Mouse (Mus musculus) limb, embryonic 14.5 days (tissue): ENCODE measurements around the gene Ttc17. TPM values are rescaled to one million over a fixed set of nuclear protein-coding genes. Genes with fewer than 3 reads are reported as not detected.

Source experiments
- ATAC-seq: fragments of 200-750 bp; cut with Nextera tagmentation; 2 replicates; pipeline ENCODE4 v1.8.0; 2017; ENCODE audit warnings: low read depth, moderate number of reproducible peaks, moderate TSS enrichment; ENCODE audit not compliant: low FRiP score
- DNase-seq: peaks from one replicate; pipeline ENCODE4 v3.0.0-alpha.2; 2015; ENCODE audit warnings: low spot score
- H3K27ac ChIP-seq: fragments of 300-500 bp; sonication (generic); replicated peaks from 2 replicates; pipeline ENCODE4 v1.5.1; 2014; ENCODE audit warnings: low read depth, mild to moderate bottlenecking, low read length, moderate library complexity, mixed read lengths
- H3K27me3 ChIP-seq: fragments of 300-500 bp; sonication (generic); 2 replicates; pipeline ENCODE4 v1.6.1; 2014; ENCODE audit warnings: low read length, mixed read lengths; ENCODE audit not compliant: control insufficient read depth, insufficient read depth
- H3K36me3 ChIP-seq: fragments of 300-500 bp; sonication (generic); 2 replicates; pipeline ENCODE4 v1.6.1; 2014; ENCODE audit warnings: mild to moderate bottlenecking, low read length, moderate library complexity, mixed read lengths; ENCODE audit not compliant: control insufficient read depth, insufficient read depth
- H3K4me1 ChIP-seq: fragments of 300-500 bp; sonication (generic); 2 replicates; pipeline ENCODE4 v1.6.1; 2014; ENCODE audit warnings: antibody characterized with exemption, low read length, mixed read lengths; ENCODE audit not compliant: control insufficient read depth, insufficient read depth
- H3K4me2 ChIP-seq: fragments of 300-500 bp; sonication (generic); replicated peaks from 2 replicates; pipeline ENCODE4 v1.6.1; 2014; ENCODE audit warnings: low read depth, mild to moderate bottlenecking, low read length, moderate library complexity; ENCODE audit not compliant: severe bottlenecking
- H3K4me3 ChIP-seq: fragments of 300-500 bp; sonication (generic); replicated peaks from 2 replicates; pipeline ENCODE4 v1.5.1; 2014; ENCODE audit warnings: low read length
- H3K9ac ChIP-seq: fragments of 300-500 bp; sonication (generic); 2 replicates; pipeline ENCODE4 v1.6.1; 2014; ENCODE audit warnings: mild to moderate bottlenecking, low read depth, low read length, moderate library complexity; ENCODE audit not compliant: severe bottlenecking
- H3K9me3 ChIP-seq: fragments of 300-500 bp; sonication (generic); 2 replicates; pipeline ENCODE4 v1.6.1; 2016; ENCODE audit warnings: low read length; ENCODE audit not compliant: control insufficient read depth
- POLR2A ChIP-seq: fragments of 200-500 bp; IDR thresholded peaks from 2 replicates; pipeline ENCODE4 v1.8.0; 2012; ENCODE audit warnings: inconsistent platforms, mild to moderate bottlenecking, moderate library complexity, borderline replicate concordance; ENCODE audit not compliant: insufficient read depth, insufficient read length; ENCODE audit errors: extremely low read depth
- WGBS: fragments of 180-500 bp; shearing (Covaris S2); extraction: QIAGEN DNeasy Blood & Tissue Kit; methylation state at CpG from one replicate; pipeline ENCODE4 v1.1.7; 2014; 5-methylcytosine and 5-hydroxymethylcytosine counted together
- polyA plus RNA-seq, 2 experiments: library from polyadenylated mRNA; depleted of rRNA in 1 of 2; stranded (reverse) in 1 of 2; unstranded in 1 of 2; fragments of >200 nt; fragmentation: Nextera tagmentation in 1 of 2; extraction: Ambion mirVana in 1 of 2; gene quantifications; 2 replicates each; pipeline versions ENCODE4 v1.2.1 to v1.2.3; 2012 to 2014

Ttc17 gene
- polyA plus RNA-seq, 2 experiments = 17.8 to 18.3 TPM

- Histone ChIP-seq H3K27ac (no peak overlapping the region), H3K4me1 (no peaks in the 10 kb centered on the region), H3K9ac (no peak overlapping the region), H3K4me3 (no peak overlapping the region), H3K4me2 (no peak overlapping the region), H3K9me3 (no peaks in the 10 kb centered on the region), H3K36me3 (no peaks in the 10 kb centered on the region; the same call in none of the 2 replicates), H3K27me3 (no peaks in the 10 kb centered on the region)
- TF ChIP-seq POLR2A = no peak
- ATAC-seq (no peak), DNase-seq (no peak)
- 93% methylated on average over 5 of the region's 5 CpGs for WGBS
Measured at GRCm38 (mm10) chr2:94346746-94347145, 59.7 kb downstream of the Ttc17 start.

GRCm38 (mm10) chr2:94344624-94345023 is 61.9 kb downstream of the Ttc17 start:
- Histone ChIP-seq H3K36me3 (no peaks in the 10 kb centered on the region; the same call in none of the 2 replicates), H3K27me3 (no peaks in the 10 kb centered on the region), H3K27ac (no peak overlapping the region), H3K4me2 (no peak overlapping the region), H3K4me1 (no peaks in the 10 kb centered on the region), H3K9me3 (no peaks in the 10 kb centered on the region), H3K4me3 (no peak overlapping the region), H3K9ac (no peak overlapping the region)
- ATAC-seq (no peak), DNase-seq (no peak)
- 96% methylated on average over 4 of the region's 4 CpGs for WGBS
- TF ChIP-seq POLR2A = no peak

DNA sequence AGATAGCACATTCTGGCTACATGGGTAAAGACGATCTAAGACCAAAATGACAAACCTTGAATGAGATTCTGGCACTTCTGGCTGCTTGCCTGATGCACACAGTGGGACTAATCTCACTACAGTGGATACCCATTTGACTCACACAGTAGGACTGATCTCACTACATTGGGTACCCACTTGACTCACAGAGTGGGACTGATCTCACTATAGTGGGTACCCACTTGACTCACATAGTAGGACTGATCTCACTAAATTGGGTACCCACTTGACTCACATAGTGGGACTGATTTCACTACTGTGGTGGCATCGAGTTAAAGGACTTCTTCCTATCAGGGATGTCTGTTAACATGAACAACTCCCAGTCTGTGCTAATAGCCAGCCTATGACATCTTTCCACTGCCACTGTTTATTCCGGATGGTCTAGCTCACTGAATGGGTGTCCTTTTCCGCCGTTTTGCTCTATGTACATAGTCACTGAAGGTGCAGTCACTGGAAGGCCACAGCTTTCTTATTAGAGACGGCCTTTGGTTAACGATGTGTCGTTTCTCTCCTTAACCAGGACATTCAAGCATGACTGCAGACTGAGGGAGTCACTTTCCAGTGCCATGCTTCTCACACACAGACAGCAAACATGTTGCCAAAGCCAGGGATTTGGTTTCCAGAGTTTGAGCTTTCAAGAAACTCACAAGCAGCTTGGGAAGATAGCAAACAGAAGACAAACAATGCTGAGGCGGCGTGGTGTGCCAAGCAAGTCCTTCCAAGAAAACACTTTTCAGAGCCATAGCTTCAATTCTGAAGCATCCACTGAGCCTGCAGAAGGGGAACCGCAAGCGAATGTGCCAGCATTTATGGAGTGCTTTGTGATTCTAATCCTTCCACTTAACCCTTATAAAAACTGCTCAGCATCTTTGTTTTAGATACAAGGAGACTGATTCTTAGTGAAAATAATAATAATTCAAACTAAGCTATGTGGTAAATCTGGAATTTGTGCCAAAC is 62.9 kb downstream of the Ttc17 start:
- Histone ChIP-seq H3K36me3 (peaks cover 5% of the 10 kb centered on the region), H3K4me1 (no peaks in the 10 kb centered on the region), H3K4me3 (no peak overlapping the region), H3K9me3 (no peaks in the 10 kb centered on the region), H3K27me3 (no peaks in the 10 kb centered on the region), H3K9ac (no peak overlapping the region), H3K4me2 (no peak overlapping the region), H3K27ac (no peak overlapping the region)
- no peak for TF ChIP-seq POLR2A
- no peak for DNase-seq
- WGBS = 80% methylated on average over 12 of the region's 12 CpGs
- ATAC-seq = no peak

DNA sequence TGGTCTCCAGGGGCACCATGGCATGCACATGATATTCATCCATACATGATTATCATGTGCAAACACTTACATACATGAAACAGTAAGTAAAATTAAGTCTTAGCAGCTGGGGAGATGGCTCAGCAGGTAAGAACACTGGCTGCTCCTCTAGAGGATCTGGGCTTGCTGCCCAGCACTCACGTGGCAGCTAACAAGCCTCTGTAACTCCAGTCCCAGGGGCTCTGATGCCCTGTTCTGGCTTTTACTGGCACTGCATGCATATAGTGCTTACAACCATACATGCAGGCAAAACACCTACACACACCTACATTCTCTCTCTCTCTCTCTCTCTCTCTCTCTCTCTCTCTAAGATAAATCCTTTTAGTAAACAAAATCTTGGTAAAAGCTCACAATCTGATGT is 65.7 kb downstream of the Ttc17 start:
- Histone ChIP-seq H3K27me3 (no peaks in the 10 kb centered on the region), H3K4me3 (no peak overlapping the region), H3K4me2 (no peak overlapping the region), H3K9ac (no peak overlapping the region), H3K4me1 (no peaks in the 10 kb centered on the region), H3K9me3 (no peaks in the 10 kb centered on the region), H3K36me3 (peaks cover 13% of the 10 kb centered on the region), H3K27ac (no peak overlapping the region)
- DNase-seq (no peak), ATAC-seq (no peak)
- TF ChIP-seq POLR2A = no peak
- WGBS = 52% methylated on average over 1 of the region's 1 CpGs

- Histone ChIP-seq H3K9me3 (no peaks in the 10 kb centered on the region), H3K4me2 (no peak overlapping the region), H3K9ac (no peak overlapping the region), H3K4me3 (no peak overlapping the region), H3K27ac (no peak overlapping the region), H3K27me3 (no peaks in the 10 kb centered on the region), H3K36me3 (peaks cover 18% of the 10 kb centered on the region), H3K4me1 (no peaks in the 10 kb centered on the region)
- no peak for TF ChIP-seq POLR2A
- DNase-seq (no peak), ATAC-seq (no peak)
- 90% methylated on average over 5 of the region's 5 CpGs for WGBS
Measured at GRCm38 (mm10) chr2:94339495-94339894, 67.0 kb downstream of the Ttc17 start.
